Mouse (Mus musculus) lung, embryonic 14.5 days (tissue): ENCODE measurements around the gene Zbtb4. TPM values are rescaled to one million over a fixed set of nuclear protein-coding genes. Genes with fewer than 3 reads are reported as not detected.

Source experiments
- ATAC-seq: fragments of 200-750 bp; cut with Nextera tagmentation; 2 replicates; pipeline ENCODE4 v1.8.0; 2017; ENCODE audit warnings: mild to moderate bottlenecking, moderate TSS enrichment, moderate library complexity; ENCODE audit not compliant: insufficient read depth
- DNase-seq: peaks from one replicate; pipeline ENCODE4 v3.0.0-alpha.2; 2015
- H3K27ac ChIP-seq: fragments of 300-500 bp; sonication (generic); 2 replicates; pipeline ENCODE4 v1.5.1; 2014; ENCODE audit warnings: low read depth, mild to moderate bottlenecking, moderate library complexity
- H3K27me3 ChIP-seq: fragments of 300-500 bp; sonication (generic); 2 replicates; pipeline ENCODE4 v1.6.1; 2014; ENCODE audit warnings: low read length, control low read depth; ENCODE audit not compliant: insufficient read depth
- H3K36me3 ChIP-seq: fragments of 300-500 bp; sonication (generic); 2 replicates; pipeline ENCODE4 v1.6.1; 2014; ENCODE audit warnings: control low read depth; ENCODE audit not compliant: insufficient read depth
- H3K4me1 ChIP-seq: fragments of 300-500 bp; sonication (generic); 2 replicates; pipeline ENCODE4 v1.6.1; 2014; ENCODE audit warnings: antibody characterized with exemption, control low read depth; ENCODE audit not compliant: insufficient read depth
- H3K4me2 ChIP-seq: fragments of 300-500 bp; sonication (generic); 2 replicates; pipeline ENCODE4 v1.6.1; 2014; ENCODE audit warnings: mild to moderate bottlenecking
- H3K4me3 ChIP-seq: fragments of 300-500 bp; sonication (generic); 2 replicates; pipeline ENCODE4 v1.5.1; 2014; ENCODE audit warnings: low read depth, low read length
- H3K9ac ChIP-seq: fragments of 300-500 bp; sonication (generic); 2 replicates; pipeline ENCODE4 v1.6.1; 2014
- H3K9me3 ChIP-seq: fragments of 300-500 bp; sonication (generic); 2 replicates; pipeline ENCODE4 v1.6.1; 2016; ENCODE audit warnings: low read depth, low read length, control low read depth
- CTCF ChIP-seq: IDR thresholded peaks from 2 replicates; pipeline ENCODE4 v1.5.1; 2016; ENCODE audit warnings: antibody characterized with exemption, low read depth
- WGBS: fragments of 180-500 bp; shearing (Covaris S2); extraction: QIAGEN DNeasy Blood & Tissue Kit; methylation state at CpG from one replicate; pipeline ENCODE4 v1.1.7; 2014; 5-methylcytosine and 5-hydroxymethylcytosine counted together
- polyA plus RNA-seq: library from polyadenylated mRNA; unstranded; fragments of >200 nt; fragmentation: Nextera tagmentation; extraction: Ambion mirVana; gene quantifications from 2 replicates; pipeline ENCODE4 v1.2.1, GENCODE M21; 2014

The Zbtb4 gene
- polyA plus RNA-seq, 1 experiment from 2014 or later, result 2.5 TPM

GRCm38 (mm10) chr11:69818365-69818764 is 52.7 kb downstream of the Zbtb4 start, which contains the start of gene Spem2:
Spem2 (minus strand) TSS chr11:69818465.
- Histone ChIP-seq H3K4me3 (no peak within 1 kb of the TSS), H3K9ac (no peak within 1 kb of the TSS), H3K4me1 (no peaks in the 10 kb centered on the region), H3K36me3 (no peaks in the 10 kb centered on the region), H3K4me2 (no peak within 1 kb of the TSS), H3K27ac (no peak within 1 kb of the TSS), H3K9me3 (peaks cover 7% of the 10 kb centered on the region; the same call in 1 of the 2 replicates), H3K27me3 (no peaks in the 10 kb centered on the region)
- DNase-seq (no peak), ATAC-seq (no peak)
- WGBS, result 70% methylated on average over 2 of the region's 2 CpGs
- no peak for TF ChIP-seq CTCF

- Histone ChIP-seq H3K9me3 (peaks cover 7% of the 10 kb centered on the region; the same call in 1 of the 2 replicates), H3K4me2 (no peak overlapping the region), H3K9ac (no peak overlapping the region), H3K4me1 (no peaks in the 10 kb centered on the region), H3K27me3 (no peaks in the 10 kb centered on the region), H3K27ac (no peak overlapping the region), H3K36me3 (no peaks in the 10 kb centered on the region), H3K4me3 (no peak overlapping the region)
- no peak for DNase-seq
- WGBS, result 91% methylated on average over 8 of the region's 8 CpGs
- no peak for TF ChIP-seq CTCF
- no peak for ATAC-seq
Observed at GRCm38 (mm10) chr11:69818871-69819270, 53.2 kb downstream of the Zbtb4 start.

GRCm38 (mm10) chr11:69822080-69822479 is 56.4 kb downstream of the Zbtb4 start, which contains the start of gene Spem1:
Spem1 (minus strand) TSS chr11:69822180.
- ATAC-seq (no peak), DNase-seq (no peak)
- H3K9me3 ChIP-seq, result peaks cover 7% of the 10 kb centered on the region; the same call in 1 of the 2 replicates
- H3K4me1 ChIP-seq, result no peaks in the 10 kb centered on the region
- no peaks in the 10 kb centered on the region for H3K27me3 ChIP-seq
- no peak within 1 kb of the TSS for H3K4me2 ChIP-seq
- H3K36me3 ChIP-seq, result peaks cover 31% of the 10 kb centered on the region; the same call in 1 of the 2 replicates
- no peak within 1 kb of the TSS for H3K9ac ChIP-seq
- TF ChIP-seq CTCF, result no peak
- H3K27ac ChIP-seq, result no peak within 1 kb of the TSS
- no peak within 1 kb of the TSS for H3K4me3 ChIP-seq
- 78% methylated on average over 3 of the region's 3 CpGs for WGBS

GRCm38 (mm10) chr11:69823456-69823855 is 57.7 kb downstream of the Zbtb4 start:
- no peak overlapping the region for H3K4me3 ChIP-seq
- no peak for TF ChIP-seq CTCF
- no peak overlapping the region for H3K9ac ChIP-seq
- no peaks in the 10 kb centered on the region for H3K9me3 ChIP-seq
- no peaks in the 10 kb centered on the region for H3K27me3 ChIP-seq
- DNase-seq (no peak), ATAC-seq (no peak)
- 83% methylated on average over 2 of the region's 2 CpGs for WGBS
- no peaks in the 10 kb centered on the region for H3K4me1 ChIP-seq
- no peak overlapping the region for H3K4me2 ChIP-seq
- peaks cover 41% of the 10 kb centered on the region for H3K36me3 ChIP-seq
- no peak overlapping the region for H3K27ac ChIP-seq

- no peak for ATAC-seq
- H3K36me3 ChIP-seq, result peaks cover 71% of the 10 kb centered on the region
- no peak for DNase-seq
- 73% methylated on average over 5 of the region's 5 CpGs for WGBS
- H3K4me1 ChIP-seq, result peaks cover 3% of the 10 kb centered on the region; the same call in 1 of the 2 replicates
- H3K9ac ChIP-seq, result no peak overlapping the region
- peaks cover 4% of the 10 kb centered on the region; the same call in 1 of the 2 replicates for H3K27me3 ChIP-seq
- no peaks in the 10 kb centered on the region for H3K9me3 ChIP-seq
- no peak for TF ChIP-seq CTCF
- no peak overlapping the region for H3K4me2 ChIP-seq
- no peak overlapping the region for H3K27ac ChIP-seq
- H3K4me3 ChIP-seq, result no peak overlapping the region
Observed at GRCm38 (mm10) chr11:69828832-69829231, 63.1 kb downstream of the Zbtb4 start.

GRCm38 (mm10) chr11:69833554-69833953 is 67.8 kb downstream of the Zbtb4 start:
- no peak for DNase-seq
- peaks cover 32% of the 10 kb centered on the region for H3K36me3 ChIP-seq
- ATAC-seq, result no peak
- peak overlapping the region; percentile 73 for H3K4me3 ChIP-seq
- no peak overlapping the region for H3K27ac ChIP-seq
- H3K9me3 ChIP-seq, result no peaks in the 10 kb centered on the region
- H3K27me3 ChIP-seq, result peaks cover 14% of the 10 kb centered on the region; the same call in 1 of the 2 replicates
- peak overlapping the region; percentile 55 for H3K9ac ChIP-seq
- WGBS, result 51% methylated on average over 8 of the region's 8 CpGs
- peak overlapping the region; percentile 75 for H3K4me2 ChIP-seq
- no peak for TF ChIP-seq CTCF
- H3K4me1 ChIP-seq, result peaks cover 16% of the 10 kb centered on the region; the same call in 1 of the 2 replicates

Other genes with a start within 250 kb of the Zbtb4 start
- gene Dnah2, start 216.8 kb upstream of the Zbtb4 start, polyA plus RNA-seq, result 0.58 and 1.9 TPM in 2 replicates
- 2.8 and 3.3 TPM in 2 replicates for gene Efnb3, start 205.7 kb upstream of the Zbtb4 start, polyA plus RNA-seq
- 27.1 and 33.6 TPM in 2 replicates for gene Wrap53, start 185.7 kb upstream of the Zbtb4 start, polyA plus RNA-seq
- gene Trp53, start 185.6 kb upstream of the Zbtb4 start, polyA plus RNA-seq, result 178 and 202 TPM in 2 replicates
- 6.9 and 9.8 TPM in 2 replicates for gene Atp1b2, start 160.0 kb upstream of the Zbtb4 start, polyA plus RNA-seq
- gene Shbg, start 148.0 kb upstream of the Zbtb4 start, polyA plus RNA-seq, result not detected in 2 replicates
- 18.0 and 18.3 TPM in 2 replicates for gene Sat2, start 143.9 kb upstream of the Zbtb4 start, polyA plus RNA-seq
- 26.8 and 31.2 TPM in 2 replicates for gene Fxr2, start 132.9 kb upstream of the Zbtb4 start, polyA plus RNA-seq
- gene Sox15, start 110.6 kb upstream of the Zbtb4 start, polyA plus RNA-seq, result not detected in 2 replicates
- gene Mpdu1, start 103.3 kb upstream of the Zbtb4 start, polyA plus RNA-seq, result 29.4 and 32.2 TPM in 2 replicates
- gene Cd68, start 99.8 kb upstream of the Zbtb4 start, polyA plus RNA-seq, result 12.1 and 13.5 TPM in 2 replicates
- 695 and 712 TPM in 2 replicates for gene Eif4a1, start 93.5 kb upstream of the Zbtb4 start, polyA plus RNA-seq
- 78.7 and 95.0 TPM in 2 replicates for gene Senp3, start 83.8 kb upstream of the Zbtb4 start, polyA plus RNA-seq
- 0.64 and 0.93 TPM in 2 replicates for gene Tnfsf13, start 80.1 kb upstream of the Zbtb4 start, polyA plus RNA-seq
- 10.0 and 11.6 TPM in 2 replicates for gene Tnfsf12, start 70.1 kb upstream of the Zbtb4 start, polyA plus RNA-seq
- 4.4 and 5.3 TPM in 2 replicates for gene Tnfsfm13, start 69.8 kb upstream of the Zbtb4 start, polyA plus RNA-seq
- 50.4 and 50.5 TPM in 2 replicates for gene Polr2a, start 7.3 kb upstream of the Zbtb4 start, polyA plus RNA-seq
- gene Slc35g3, start 3.9 kb upstream of the Zbtb4 start, polyA plus RNA-seq, result 0.12 and 0.20 TPM in 2 replicates
- gene Chrnb1, start 30.0 kb downstream of the Zbtb4 start, polyA plus RNA-seq, result 12.1 and 14.6 TPM in 2 replicates
- 1.6 TPM in 2 replicates for gene Fgf11, start 35.9 kb downstream of the Zbtb4 start, polyA plus RNA-seq
- gene Tmem102, start 39.7 kb downstream of the Zbtb4 start, polyA plus RNA-seq, result 4.3 and 5.0 TPM in 2 replicates
- gene Gm39566, start 49.4 kb downstream of the Zbtb4 start, polyA plus RNA-seq, result not detected in 2 replicates
- not detected in 2 replicates for gene Spem2, start 52.6 kb downstream of the Zbtb4 start, polyA plus RNA-seq
- not detected in 2 replicates for gene Spem1, start 56.3 kb downstream of the Zbtb4 start, polyA plus RNA-seq
- 6.6 and 7.8 TPM in 2 replicates for gene Nlgn2, start 71.9 kb downstream of the Zbtb4 start, polyA plus RNA-seq
- gene Tmem256, start 72.6 kb downstream of the Zbtb4 start, polyA plus RNA-seq, result 443 and 457 TPM in 2 replicates
- gene Plscr3, start 80.5 kb downstream of the Zbtb4 start, polyA plus RNA-seq, result 115 and 118 TPM in 2 replicates
- 5.9 and 6.1 TPM in 2 replicates for gene Tnk1, start 92.8 kb downstream of the Zbtb4 start, polyA plus RNA-seq
- gene Tmem95, start 112.1 kb downstream of the Zbtb4 start, polyA plus RNA-seq, result not detected in 2 replicates
- gene Kctd11, start 115.5 kb downstream of the Zbtb4 start, polyA plus RNA-seq, result 6.2 and 7.5 TPM in 2 replicates
- gene Acap1, start 129.6 kb downstream of the Zbtb4 start, polyA plus RNA-seq, result 0.38 and 0.83 TPM in 2 replicates
- 11.3 and 14.1 TPM in 2 replicates for gene 2810408A11Rik, start 135.1 kb downstream of the Zbtb4 start, polyA plus RNA-seq
- gene Neurl4, start 135.2 kb downstream of the Zbtb4 start, polyA plus RNA-seq, result 12.5 and 13.1 TPM in 2 replicates
- gene Gps2, start 148.0 kb downstream of the Zbtb4 start, polyA plus RNA-seq, result 67.5 and 78.6 TPM in 2 replicates
- gene Eif5a, start 156.0 kb downstream of the Zbtb4 start, polyA plus RNA-seq, result 1,945 and 2,006 TPM in 2 replicates
- gene Ybx2, start 169.9 kb downstream of the Zbtb4 start, polyA plus RNA-seq, result 4.7 and 6.1 TPM in 2 replicates
- gene Slc2a4, start 182.3 kb downstream of the Zbtb4 start, polyA plus RNA-seq, result 14.9 and 19.0 TPM in 2 replicates
- gene Cldn7, start 198.9 kb downstream of the Zbtb4 start, polyA plus RNA-seq, result 76.7 and 86.4 TPM in 2 replicates
- gene Ctdnep1, start 215.2 kb downstream of the Zbtb4 start, polyA plus RNA-seq, result 25.4 and 28.3 TPM in 2 replicates
- 108 and 113 TPM in 2 replicates for gene Elp5, start 216.6 kb downstream of the Zbtb4 start, polyA plus RNA-seq
- gene Gabarap, start 225.2 kb downstream of the Zbtb4 start, polyA plus RNA-seq, result 444 and 455 TPM in 2 replicates
- gene Phf23, start 229.9 kb downstream of the Zbtb4 start, polyA plus RNA-seq, result 41.1 and 42.8 TPM in 2 replicates
- 36.2 and 40.8 TPM in 2 replicates for gene Dvl2, start 234.7 kb downstream of the Zbtb4 start, polyA plus RNA-seq
- gene Acadvl, start 249.5 kb downstream of the Zbtb4 start, polyA plus RNA-seq, result 57.6 and 58.9 TPM in 2 replicates